Mouse (Mus musculus) left cerebral cortex, adult 8-10 months (tissue): ENCODE measurements at regions not wholly inside any gene's neighbourhood (a gene's known extent, or its start where the extent isn't known, plus 50 kb on each side); places are given as distances from the start of the nearest gene placed in this dataset.
A peak's percentile ranks its signal among the peaks of the same experiment; 100 is the strongest.

Experiments used
- DNase-seq, 2 experiments: peaks; one replicate each; pipeline ENCODE4 v3.0.0; 2022; ENCODE audit warnings: low spot score in 2 of 2

- no peak for DNase-seq
Measured at GRCm38 (mm10) chr3:56302346-56303185, 119.1 kb upstream of the Nbea start.

- no peak for DNase-seq
Measured at GRCm38 (mm10) chr3:56300769-56301168, 117.3 kb upstream of the Nbea start.

GRCm38 (mm10) chr3:56295578-56295977, 112.1 kb upstream of the Nbea start:
- DNase-seq = no peak

GRCm38 (mm10) chr3:56281507-56281906, 98.0 kb upstream of the Nbea start:
- no peak for DNase-seq

- no peak for DNase-seq
Measured at GRCm38 (mm10) chr3:56280330-56280957, 96.9 kb upstream of the Nbea start.

- DNase-seq = no peak
Measured at GRCm38 (mm10) chr3:56272587-56272986, 89.1 kb upstream of the Nbea start.

- DNase-seq = peak in 1 of 2 experiments; percentile 22
Measured at GRCm38 (mm10) chr3:56270241-56270830, 86.8 kb upstream of the Nbea start.

- DNase-seq = no peak
Measured at GRCm38 (mm10) chr3:56261800-56262561, 78.5 kb upstream of the Nbea start.

- no peak for DNase-seq
Measured at GRCm38 (mm10) chr3:56256271-56256670, 72.8 kb upstream of the Nbea start.

GRCm38 (mm10) chr3:56244370-56244769, 60.9 kb upstream of the Nbea start:
- no peak for DNase-seq

- DNase-seq = no peak
Measured at GRCm38 (mm10) chr3:56238228-56238627, 54.7 kb upstream of the Nbea start.

- DNase-seq = no peak
Measured at GRCm38 (mm10) chr3:56236163-56236562, 52.7 kb upstream of the Nbea start.
